Mouse (Mus musculus) hindbrain, embryonic 16.5 days (tissue): ENCODE measurements at regions not wholly inside any gene's neighbourhood (a gene's known extent, or its start where the extent isn't known, plus 50 kb on each side); places are given as distances from the start of the nearest gene placed in this dataset.

Source experiments
- ATAC-seq: fragments of 200-750 bp; cut with Nextera tagmentation; 2 replicates; pipeline ENCODE4 v1.8.0; 2017; ENCODE audit warnings: moderate TSS enrichment, moderate library complexity
- H3K27ac ChIP-seq: fragments of 300-500 bp; sonication (generic); 2 replicates; pipeline ENCODE4 v1.5.1; 2014; ENCODE audit warnings: low read depth, mild to moderate bottlenecking, control low read depth, low read length, moderate library complexity
- H3K27me3 ChIP-seq: fragments of 300-500 bp; sonication (generic); replicated peaks from 2 replicates; pipeline ENCODE4 v1.6.1; 2014; ENCODE audit warnings: low read length; ENCODE audit not compliant: control insufficient read depth, insufficient read depth
- H3K36me3 ChIP-seq: fragments of 300-500 bp; sonication (generic); 2 replicates; pipeline ENCODE4 v1.6.1; 2014; ENCODE audit warnings: mild to moderate bottlenecking, low read length, moderate library complexity, mixed read lengths; ENCODE audit not compliant: control insufficient read depth, insufficient read depth
- H3K4me1 ChIP-seq: fragments of 300-500 bp; sonication (generic); 2 replicates; pipeline ENCODE4 v1.6.1; 2014; ENCODE audit warnings: low read depth, low read length; ENCODE audit not compliant: control insufficient read depth, insufficient read depth
- H3K4me2 ChIP-seq: fragments of 300-500 bp; sonication (generic); 2 replicates; pipeline ENCODE4 v1.6.1; 2014; ENCODE audit warnings: mild to moderate bottlenecking, low read length, control low read depth, moderate library complexity
- H3K4me3 ChIP-seq: fragments of 300-500 bp; sonication (generic); 2 replicates; pipeline ENCODE4 v1.5.1; 2014; ENCODE audit warnings: mild to moderate bottlenecking, low read length, control low read depth, moderate library complexity
- H3K9ac ChIP-seq: fragments of 300-500 bp; sonication (generic); 2 replicates; pipeline ENCODE4 v1.6.1; 2014; ENCODE audit warnings: low read depth, mild to moderate bottlenecking, control low read depth, low read length, moderate library complexity
- H3K9me3 ChIP-seq: fragments of 300-500 bp; sonication (generic); 2 replicates; pipeline ENCODE4 v1.6.1; 2014; ENCODE audit warnings: mild to moderate bottlenecking, low read length, moderate library complexity; ENCODE audit not compliant: control insufficient read depth
- WGBS: fragments of 180-500 bp; shearing (Covaris S2); extraction: QIAGEN DNeasy Blood & Tissue Kit; methylation state at CpG from one replicate; pipeline ENCODE4 v1.1.7; 2014; 5-methylcytosine and 5-hydroxymethylcytosine counted together

DNA sequence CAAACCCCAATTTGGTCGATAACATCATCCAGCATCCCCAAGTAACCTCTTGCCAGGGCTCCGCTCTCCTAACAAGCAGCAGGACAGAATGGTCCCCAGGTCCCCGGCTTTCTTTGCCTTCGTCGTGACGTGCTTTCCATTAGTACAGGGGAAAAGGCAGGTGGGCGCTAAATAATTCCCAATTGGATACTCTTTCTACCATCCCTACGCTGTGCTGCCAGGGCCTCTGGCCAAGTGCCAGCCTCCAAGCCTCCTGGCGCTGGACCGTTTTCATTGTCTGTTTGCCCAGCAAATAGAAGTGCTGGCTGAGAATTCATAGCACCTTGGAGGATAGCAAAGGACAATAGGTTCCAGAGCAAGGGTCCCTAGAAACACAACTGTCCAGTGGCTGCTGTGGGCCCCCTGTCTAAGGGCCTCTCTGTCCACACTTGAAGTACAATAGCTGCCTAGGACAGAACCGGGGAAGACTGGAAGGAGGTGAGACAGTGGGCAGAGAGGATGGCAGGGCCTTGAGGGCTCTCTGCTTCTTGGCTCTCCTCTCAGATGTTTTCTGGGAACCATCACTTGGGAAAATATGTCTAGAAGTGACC is 298.9 kb downstream of the Bcor start:
- Histone ChIP-seq H3K4me2 (no peak overlapping the region), H3K36me3 (no peaks in the 10 kb centered on the region), H3K27me3 (0 out of 2 replicates have a peak, but pooled peaks cover 6% of the 10 kb centered on the region), H3K4me1 (peaks cover 4% of the 10 kb centered on the region), H3K9ac (no peak overlapping the region), H3K4me3 (no peak overlapping the region), H3K27ac (no peak overlapping the region), H3K9me3 (no peaks in the 10 kb centered on the region)
- ATAC-seq = no peak
- WGBS = 37% methylated on average over 11 of the region's 11 CpGs

GRCm38 (mm10) chrX:11861892-11862291 is 298.3 kb downstream of the Bcor start:
- Histone ChIP-seq H3K27ac (no peak overlapping the region), H3K9ac (no peak overlapping the region), H3K9me3 (no peaks in the 10 kb centered on the region), H3K4me1 (peaks cover 4% of the 10 kb centered on the region), H3K4me2 (no peak overlapping the region), H3K4me3 (no peak overlapping the region), H3K27me3 (0 out of 2 replicates have a peak, but pooled peaks cover 3% of the 10 kb centered on the region), H3K36me3 (no peaks in the 10 kb centered on the region)
- 20% methylated on average over 6 of the region's 8 CpGs for WGBS
- no peak for ATAC-seq

DNA sequence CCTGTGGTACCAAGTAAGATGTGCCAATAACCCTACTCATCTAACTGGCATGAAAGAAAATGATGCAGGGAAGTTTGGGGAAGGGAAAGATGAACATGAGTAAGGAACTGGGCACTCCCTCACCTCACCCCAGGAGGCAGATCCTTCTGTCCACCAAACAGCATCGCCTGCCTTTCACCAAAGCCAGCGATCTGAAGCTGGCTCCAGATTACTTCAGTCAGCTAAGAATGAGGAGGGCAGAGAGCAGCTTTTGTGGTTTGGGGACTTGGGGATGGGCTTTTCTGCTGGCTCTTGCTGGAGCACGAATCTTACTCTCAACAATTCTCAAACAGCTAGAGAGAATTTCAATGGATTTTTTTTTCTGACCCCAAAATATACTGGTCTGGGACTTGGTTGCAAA is 297.0 kb downstream of the Bcor start:
- no peak overlapping the region for H3K4me2 ChIP-seq
- ATAC-seq = no peak
- H3K27ac ChIP-seq = no peak overlapping the region
- no peak overlapping the region for H3K9ac ChIP-seq
- H3K4me1 ChIP-seq = peaks cover 4% of the 10 kb centered on the region
- H3K4me3 ChIP-seq = no peak overlapping the region
- H3K27me3 ChIP-seq = 0 out of 2 replicates have a peak, but pooled peaks cover 2% of the 10 kb centered on the region
- 23% methylated on average over 3 of the region's 3 CpGs for WGBS
- no peaks in the 10 kb centered on the region for H3K9me3 ChIP-seq
- H3K36me3 ChIP-seq = no peaks in the 10 kb centered on the region

- Histone ChIP-seq H3K27ac (no peak overlapping the region), H3K9me3 (no peaks in the 10 kb centered on the region), H3K27me3 (peaks cover 2% of the 10 kb centered on the region; the same call in 1 of the 2 replicates), H3K4me3 (no peak overlapping the region), H3K4me1 (no peaks in the 10 kb centered on the region), H3K9ac (no peak overlapping the region), H3K36me3 (no peaks in the 10 kb centered on the region), H3K4me2 (no peak overlapping the region)
- ATAC-seq = no peak
- 83% methylated on average over 6 of the region's 6 CpGs for WGBS
Observed at GRCm38 (mm10) chrX:11873913-11874312, 286.2 kb downstream of the Bcor start.

DNA sequence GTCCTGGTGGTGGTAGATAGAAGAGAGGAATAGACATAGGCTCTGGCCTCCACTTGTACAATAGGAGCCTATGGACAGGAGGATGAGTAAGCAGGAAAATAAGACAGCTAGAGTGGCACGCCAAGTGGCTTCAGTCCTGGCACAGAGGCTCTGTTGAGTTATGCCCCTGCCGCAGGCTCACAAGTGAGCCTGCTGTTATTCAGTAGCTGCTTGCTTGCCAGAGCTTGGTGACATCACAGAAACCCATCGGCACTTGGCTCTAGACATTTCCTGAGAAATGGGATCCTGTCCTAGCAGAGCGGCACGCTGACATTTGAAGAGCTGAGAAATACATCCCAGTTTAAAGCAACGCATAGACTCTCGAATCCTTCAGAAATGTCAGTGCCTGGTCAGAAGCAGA is 283.5 kb downstream of the Bcor start:
- H3K4me2 ChIP-seq = no peak overlapping the region
- H3K36me3 ChIP-seq = no peaks in the 10 kb centered on the region
- WGBS = 69% methylated on average over 7 of the region's 7 CpGs
- H3K27me3 ChIP-seq = peaks cover 2% of the 10 kb centered on the region; the same call in 1 of the 2 replicates
- no peaks in the 10 kb centered on the region for H3K9me3 ChIP-seq
- no peak for ATAC-seq
- no peaks in the 10 kb centered on the region for H3K4me1 ChIP-seq
- H3K27ac ChIP-seq = no peak overlapping the region
- no peak overlapping the region for H3K9ac ChIP-seq
- no peak overlapping the region for H3K4me3 ChIP-seq

DNA sequence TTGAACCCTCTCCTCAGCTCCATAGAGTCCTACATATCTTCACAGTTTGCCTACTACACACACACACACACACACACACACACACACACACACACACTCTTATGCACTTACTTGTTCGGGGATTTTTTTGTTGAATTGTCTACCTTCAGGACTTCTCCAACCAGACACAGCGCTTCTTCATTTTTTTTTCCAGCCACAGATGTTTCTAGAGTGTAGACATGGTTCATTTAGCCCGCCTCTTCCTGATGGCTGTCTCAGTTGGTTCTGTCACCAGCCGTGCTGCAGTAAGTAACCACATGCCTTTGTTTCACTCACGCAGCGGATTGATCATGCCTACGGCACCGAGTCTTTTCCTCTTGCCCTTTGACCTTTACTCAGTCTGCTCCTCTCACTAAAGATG is 282.1 kb downstream of the Bcor start:
- Histone ChIP-seq H3K9ac (no peak overlapping the region), H3K4me2 (no peak overlapping the region), H3K27me3 (peaks cover 4% of the 10 kb centered on the region; the same call in 1 of the 2 replicates), H3K4me3 (no peak overlapping the region), H3K4me1 (no peaks in the 10 kb centered on the region), H3K9me3 (no peaks in the 10 kb centered on the region), H3K27ac (no peak overlapping the region), H3K36me3 (no peaks in the 10 kb centered on the region)
- no peak for ATAC-seq
- WGBS = 62% methylated on average over 8 of the region's 8 CpGs

DNA sequence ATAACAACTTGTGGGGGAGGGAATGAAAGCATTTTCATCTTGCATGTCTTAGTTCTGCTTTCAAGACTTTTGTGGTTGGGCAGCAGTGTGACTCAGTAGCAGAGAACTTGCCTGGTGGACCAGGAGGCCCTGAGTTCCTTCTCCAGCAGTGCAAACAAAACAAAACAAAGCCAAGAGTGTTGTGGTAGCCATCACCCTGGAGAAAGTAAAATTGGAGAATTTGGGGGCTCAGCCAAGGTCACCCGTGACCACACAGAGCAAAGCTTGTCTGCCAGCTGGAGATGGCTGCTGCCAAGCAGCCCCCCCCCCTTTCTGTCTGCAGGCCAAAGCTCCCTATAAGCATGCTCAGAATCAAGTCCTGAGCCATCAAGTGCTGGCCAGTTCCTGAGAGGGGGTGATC is 279.2 kb downstream of the Bcor start:
- Histone ChIP-seq H3K9me3 (no peaks in the 10 kb centered on the region), H3K4me3 (no peak overlapping the region), H3K27me3 (peaks cover 4% of the 10 kb centered on the region; the same call in 1 of the 2 replicates), H3K9ac (no peak overlapping the region), H3K36me3 (no peaks in the 10 kb centered on the region), H3K4me2 (no peak overlapping the region), H3K27ac (no peak overlapping the region), H3K4me1 (no peaks in the 10 kb centered on the region)
- 80% methylated on average over 1 of the region's 1 CpGs for WGBS
- ATAC-seq = peak; percentile 86

- H3K9me3 ChIP-seq = no peaks in the 10 kb centered on the region
- H3K9ac ChIP-seq = no peak overlapping the region
- ATAC-seq = no peak
- 67% methylated on average over 10 of the region's 10 CpGs for WGBS
- H3K4me1 ChIP-seq = no peaks in the 10 kb centered on the region
- H3K27me3 ChIP-seq = peaks cover 6% of the 10 kb centered on the region
- H3K4me3 ChIP-seq = no peak overlapping the region
- H3K36me3 ChIP-seq = no peaks in the 10 kb centered on the region
- no peak overlapping the region for H3K27ac ChIP-seq
- H3K4me2 ChIP-seq = no peak overlapping the region
Observed at GRCm38 (mm10) chrX:11883738-11884716, 276.1 kb downstream of the Bcor start.

- Histone ChIP-seq H3K27me3 (peaks cover 5% of the 10 kb centered on the region; the same call in 1 of the 2 replicates), H3K9me3 (no peaks in the 10 kb centered on the region), H3K36me3 (no peaks in the 10 kb centered on the region), H3K9ac (no peak overlapping the region), H3K4me3 (no peak overlapping the region), H3K4me2 (no peak overlapping the region), H3K27ac (no peak overlapping the region), H3K4me1 (no peaks in the 10 kb centered on the region)
- 85% methylated on average over 5 of the region's 5 CpGs for WGBS
- ATAC-seq = no peak
Observed at GRCm38 (mm10) chrX:11892396-11892795, 267.8 kb downstream of the Bcor start.
